Mouse (Mus musculus): ENCODE results near the gene Ptprf.

DNA sequence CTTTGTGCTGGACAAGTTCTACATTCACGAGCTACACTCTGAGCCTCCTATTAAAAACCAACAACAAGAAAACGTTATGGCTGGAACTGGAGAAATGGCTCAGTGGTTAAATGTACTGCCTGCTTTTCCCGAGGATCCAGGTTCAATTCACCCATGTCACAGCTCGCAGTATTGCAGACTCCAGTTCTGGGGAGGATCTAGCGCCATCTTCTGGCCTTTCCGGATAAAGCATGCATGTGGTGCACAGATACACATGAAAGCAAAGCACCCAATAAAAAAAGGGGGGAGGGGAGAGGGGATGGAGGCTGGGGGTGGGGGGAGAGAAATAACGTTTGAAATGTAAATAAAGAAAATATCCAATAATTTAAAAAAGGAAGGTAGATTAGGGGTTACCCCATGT is 45.5 kb upstream of the Ptprf start:
- TF ChIP-seq CTCF (IDR thresholded peaks at IDR 0.05; ENCODE audit: low read depth, low read length) (peak; percentile 13; the same call in 1 of the 2 replicates), GATA2 (IDR thresholded peaks at IDR 0.05; ENCODE audit: borderline replicate concordance, low read depth, low read length) (no peak)

Measured in G1E (cell line).